Mouse (Mus musculus): ENCODE data around the gene Arhgap22. TPM values are rescaled to one million over a fixed set of nuclear protein-coding genes. Genes with fewer than 3 reads are reported as not detected.

Gene Arhgap22
- polyA plus RNA-seq, 1 experiment: 39.5 TPM

DNA sequence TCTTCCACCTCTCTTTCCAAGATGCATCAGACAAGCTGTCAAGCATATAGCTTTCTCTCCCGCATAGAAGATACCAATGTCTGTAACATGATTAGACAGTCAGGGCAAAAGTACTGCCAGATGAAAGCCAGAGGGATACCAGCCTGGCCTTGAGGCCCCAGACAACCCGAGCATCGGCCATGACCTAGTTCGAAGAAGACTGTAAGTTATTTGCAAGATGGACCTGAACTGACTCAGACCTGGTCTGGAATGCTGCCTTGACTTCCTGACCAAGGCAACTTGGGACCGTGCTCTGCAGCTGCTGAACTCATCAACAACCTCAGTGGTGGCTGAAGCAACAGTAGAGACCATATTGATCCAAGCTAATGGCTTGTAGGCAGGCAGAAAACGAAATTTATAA is 46.3 kb downstream of the Arhgap22 start:
- Histone ChIP-seq H3K4me1 (ENCODE audit: control insufficient read depth, insufficient read depth, low read length) (peaks cover 22% of the 10 kb centered on the region), H3K4me3 (ENCODE audit: insufficient read depth, low read length) (no peak overlapping the region), H3K27ac (ENCODE audit: insufficient read depth, low read depth, low read length) (no peak overlapping the region)
- TF ChIP-seq POLR2A (IDR thresholded peaks at IDR 0.05; ENCODE audit: borderline replicate concordance, low read depth, low read length) (no peak), CTCF (IDR thresholded peaks at IDR 0.05; ENCODE audit: low read depth, low read length) (no peak)

DNA sequence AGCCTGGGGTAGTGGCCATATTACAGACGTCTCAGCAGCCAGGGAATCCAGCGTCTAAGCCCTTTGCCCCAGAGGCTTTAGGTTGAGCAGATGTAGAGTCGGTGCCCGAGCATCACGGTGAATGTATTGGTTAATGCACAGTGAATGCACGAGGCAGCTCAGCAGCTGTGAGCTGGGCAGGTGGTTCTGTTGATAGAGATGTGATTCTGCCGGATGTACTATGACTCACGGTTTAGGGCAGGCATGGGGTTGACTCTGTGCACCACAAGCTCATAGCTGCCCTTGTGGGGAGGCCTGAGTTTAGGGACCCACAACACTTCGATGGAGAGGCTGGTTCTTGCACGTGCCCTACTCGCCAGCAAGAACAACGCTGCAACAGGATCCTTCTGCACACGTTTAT is 51.0 kb downstream of the Arhgap22 start:
- no peak overlapping the region for H3K27ac ChIP-seq (ENCODE audit: insufficient read depth, low read depth, low read length)
- no peak for TF ChIP-seq CTCF (IDR thresholded peaks at IDR 0.05; ENCODE audit: low read depth, low read length)
- TF ChIP-seq POLR2A (IDR thresholded peaks at IDR 0.05; ENCODE audit: borderline replicate concordance, low read depth, low read length): no peak
- no peak overlapping the region for H3K4me3 ChIP-seq (ENCODE audit: insufficient read depth, low read length)
- H3K4me1 ChIP-seq (ENCODE audit: control insufficient read depth, insufficient read depth, low read length): peaks cover 2% of the 10 kb centered on the region; the same call in 1 of the 2 replicates

DNA sequence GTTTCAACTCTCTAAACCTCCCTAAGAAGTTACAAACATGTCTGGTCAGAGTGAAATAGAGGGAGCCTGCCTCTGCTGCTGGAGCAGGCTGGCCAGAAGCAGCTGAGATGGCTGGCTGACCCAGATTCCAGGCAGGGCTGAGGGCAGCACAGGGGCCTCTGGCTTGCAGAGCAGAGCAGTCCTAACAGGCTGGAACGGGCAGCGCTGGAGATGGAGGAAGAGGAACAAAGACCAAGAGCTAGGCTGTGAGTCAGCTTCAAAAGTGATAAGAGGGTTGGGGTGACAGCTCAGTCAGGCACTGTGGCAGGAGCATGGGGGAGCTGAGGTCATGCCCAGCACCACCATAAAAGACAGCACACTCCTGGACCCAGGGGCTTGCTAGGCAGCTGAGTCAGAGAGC is 62.4 kb downstream of the Arhgap22 start:
- H3K27ac ChIP-seq (ENCODE audit: insufficient read depth, low read depth, low read length): peak overlapping the region; percentile 39; the same call in 1 of the 2 replicates
- TF ChIP-seq POLR2A (IDR thresholded peaks at IDR 0.05; ENCODE audit: borderline replicate concordance, low read depth, low read length) (no peak), CTCF (IDR thresholded peaks at IDR 0.05; ENCODE audit: low read depth, low read length) (no peak)
- H3K4me1 ChIP-seq (ENCODE audit: control insufficient read depth, insufficient read depth, low read length): peaks cover 19% of the 10 kb centered on the region
- H3K4me3 ChIP-seq (ENCODE audit: insufficient read depth, low read length): no peak overlapping the region

DNA sequence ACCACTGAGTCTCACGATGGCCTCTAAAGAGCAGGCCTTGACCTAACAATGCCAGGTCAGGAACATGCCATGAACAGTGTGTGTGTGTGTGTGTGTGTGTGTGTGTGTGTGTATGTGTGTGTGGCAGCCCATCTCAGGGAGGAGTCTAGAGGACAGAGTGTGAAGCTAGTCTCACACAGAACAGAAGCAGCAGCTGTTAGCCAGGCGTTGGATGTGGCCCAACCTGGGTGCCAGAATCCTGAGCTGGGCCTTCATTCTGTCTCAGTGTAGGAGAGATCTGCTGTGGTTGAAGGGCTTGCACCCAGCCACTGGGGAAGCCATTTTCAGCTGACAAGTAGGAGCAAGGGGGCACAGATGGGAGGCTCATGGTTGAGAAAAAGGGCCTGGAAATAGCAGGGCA is 64.5 kb downstream of the Arhgap22 start:
- no peak for TF ChIP-seq CTCF (IDR thresholded peaks at IDR 0.05; ENCODE audit: low read depth, low read length)
- H3K27ac ChIP-seq (ENCODE audit: insufficient read depth, low read depth, low read length): no peak overlapping the region
- peaks cover 19% of the 10 kb centered on the region for H3K4me1 ChIP-seq (ENCODE audit: control insufficient read depth, insufficient read depth, low read length)
- no peak overlapping the region for H3K4me3 ChIP-seq (ENCODE audit: insufficient read depth, low read length)

DNA sequence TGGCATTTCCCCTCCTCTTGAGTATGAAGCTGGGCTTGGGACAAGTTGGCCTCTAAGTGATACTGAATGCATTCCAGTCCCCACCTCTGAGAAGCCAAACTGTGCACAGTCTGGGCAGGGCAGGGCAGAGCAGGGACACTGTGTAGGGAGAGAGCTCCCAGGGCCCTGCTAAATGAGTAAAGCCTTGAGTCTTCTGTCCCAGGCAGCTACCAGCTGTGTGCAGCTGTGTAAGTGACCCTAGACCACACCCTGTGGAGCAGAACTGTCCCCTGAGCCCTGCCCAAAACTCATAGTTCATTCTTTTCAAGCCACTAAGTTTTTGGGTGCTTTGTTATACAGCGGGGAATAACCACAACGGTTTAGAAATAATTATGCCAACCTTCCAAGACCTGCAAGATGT is 67.1 kb downstream of the Arhgap22 start:
- TF ChIP-seq POLR2A (IDR thresholded peaks at IDR 0.05; ENCODE audit: borderline replicate concordance, low read depth, low read length) (no peak), CTCF (IDR thresholded peaks at IDR 0.05; ENCODE audit: low read depth, low read length) (no peak)
- H3K4me3 ChIP-seq (ENCODE audit: insufficient read depth, low read length): no peak overlapping the region
- H3K27ac ChIP-seq (ENCODE audit: insufficient read depth, low read depth, low read length): no peak overlapping the region
- peaks cover 25% of the 10 kb centered on the region for H3K4me1 ChIP-seq (ENCODE audit: control insufficient read depth, insufficient read depth, low read length)

DNA sequence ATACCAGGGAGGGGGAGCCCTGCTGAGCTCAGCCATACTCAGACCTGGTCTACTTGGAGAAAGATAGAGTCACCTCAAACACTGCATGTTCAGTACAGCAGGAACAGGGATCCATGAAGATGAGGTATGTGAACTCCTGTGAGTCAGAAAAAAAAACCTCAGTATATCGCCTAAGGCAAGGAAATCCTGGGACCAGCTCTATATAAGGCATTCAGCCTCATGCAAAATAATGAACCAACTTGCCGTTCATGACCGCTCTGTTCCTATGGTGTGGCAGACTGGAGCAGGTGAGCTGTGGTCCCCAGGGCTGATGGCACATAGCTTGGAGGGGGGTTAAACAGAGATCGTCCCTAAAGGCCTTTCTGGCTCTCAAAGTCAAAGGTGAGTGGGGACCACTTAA is 68.6 kb downstream of the Arhgap22 start:
- H3K27ac ChIP-seq (ENCODE audit: insufficient read depth, low read depth, low read length): no peak overlapping the region
- TF ChIP-seq POLR2A (IDR thresholded peaks at IDR 0.05; ENCODE audit: borderline replicate concordance, low read depth, low read length) (no peak), CTCF (IDR thresholded peaks at IDR 0.05; ENCODE audit: low read depth, low read length) (no peak)
- peaks cover 16% of the 10 kb centered on the region for H3K4me1 ChIP-seq (ENCODE audit: control insufficient read depth, insufficient read depth, low read length)
- no peak overlapping the region for H3K4me3 ChIP-seq (ENCODE audit: insufficient read depth, low read length)

DNA sequence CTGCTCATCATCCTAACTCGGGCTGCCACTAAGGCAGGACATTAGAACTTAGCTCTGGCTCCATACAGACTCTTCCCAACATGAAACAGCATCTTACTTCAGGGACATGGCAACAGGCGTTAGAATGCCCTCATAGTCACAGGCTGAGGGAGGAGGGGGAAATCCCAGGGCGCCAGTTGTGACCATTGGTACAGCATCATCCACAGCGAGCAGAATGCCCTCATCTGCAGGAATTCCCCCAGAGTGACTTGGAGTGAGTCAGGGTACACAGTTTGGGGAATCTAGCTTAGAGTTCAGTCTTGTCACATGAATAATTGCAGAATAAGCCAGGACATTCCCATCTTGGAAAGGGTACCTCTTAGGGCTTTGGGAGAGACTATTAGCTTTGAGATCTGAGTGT is 74.1 kb downstream of the Arhgap22 start:
- no peak overlapping the region for H3K27ac ChIP-seq (ENCODE audit: insufficient read depth, low read depth, low read length)
- H3K4me1 ChIP-seq (ENCODE audit: control insufficient read depth, insufficient read depth, low read length): peaks cover 14% of the 10 kb centered on the region
- H3K4me3 ChIP-seq (ENCODE audit: insufficient read depth, low read length): no peak overlapping the region
- no peak for TF ChIP-seq CTCF (IDR thresholded peaks at IDR 0.05; ENCODE audit: low read depth, low read length)
- TF ChIP-seq POLR2A (IDR thresholded peaks at IDR 0.05; ENCODE audit: borderline replicate concordance, low read depth, low read length): no peak

DNA sequence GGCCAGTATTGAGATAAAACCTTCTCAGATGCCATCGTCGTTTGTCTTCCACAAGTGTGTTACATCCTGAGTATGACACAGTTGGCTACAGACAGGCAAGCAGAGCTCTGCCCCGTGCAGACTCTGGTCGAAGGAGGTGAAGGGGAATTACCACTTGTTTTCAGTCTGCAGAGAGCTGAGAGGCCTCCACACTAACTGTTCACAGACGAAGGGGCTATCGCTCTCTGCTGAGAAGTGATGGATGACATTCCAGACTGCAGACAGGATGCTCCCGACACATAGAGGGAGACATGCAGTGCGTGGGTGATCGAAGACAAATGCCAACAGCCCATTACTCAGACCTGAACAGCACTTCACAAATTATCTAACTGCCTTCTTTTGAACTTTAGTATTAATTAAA is 76.2 kb downstream of the Arhgap22 start:
- TF ChIP-seq CTCF (IDR thresholded peaks at IDR 0.05; ENCODE audit: low read depth, low read length) (no peak), POLR2A (IDR thresholded peaks at IDR 0.05; ENCODE audit: borderline replicate concordance, low read depth, low read length) (no peak)

DNA sequence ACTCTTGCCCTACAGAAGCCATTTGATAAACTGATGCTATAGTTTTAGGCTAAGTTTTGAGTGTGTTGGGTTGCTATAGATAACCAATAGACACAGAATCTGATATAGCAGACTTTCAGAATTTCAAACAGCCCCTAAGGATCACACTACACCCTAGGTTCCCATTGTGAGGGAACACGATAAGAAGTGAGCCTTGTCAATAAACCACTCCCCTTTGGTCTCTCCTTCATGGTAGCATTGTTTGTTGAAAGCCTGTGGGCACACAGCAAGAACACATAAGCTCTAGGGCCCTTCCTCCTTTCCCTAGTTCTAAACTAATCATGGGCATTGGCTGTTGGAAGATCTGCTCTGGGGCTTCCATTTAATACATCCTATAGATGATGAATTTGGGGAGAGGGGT is 80.7 kb downstream of the Arhgap22 start:
- TF ChIP-seq POLR2A (IDR thresholded peaks at IDR 0.05; ENCODE audit: borderline replicate concordance, low read depth, low read length) (no peak), CTCF (IDR thresholded peaks at IDR 0.05; ENCODE audit: low read depth, low read length) (no peak)
- H3K4me1 ChIP-seq (ENCODE audit: control insufficient read depth, insufficient read depth, low read length): no peaks in the 10 kb centered on the region
- no peak overlapping the region for H3K4me3 ChIP-seq (ENCODE audit: insufficient read depth, low read length)
- H3K27ac ChIP-seq (ENCODE audit: insufficient read depth, low read depth, low read length): no peak overlapping the region

More for the DNA sequence above, 76.2 kb downstream of the Arhgap22 start:
- H3K4me1 ChIP-seq (ENCODE audit: control insufficient read depth, insufficient read depth, low read length): peaks cover 6% of the 10 kb centered on the region
- no peak overlapping the region for H3K27ac ChIP-seq (ENCODE audit: insufficient read depth, low read depth, low read length)
- H3K4me3 ChIP-seq (ENCODE audit: insufficient read depth, low read length): no peak overlapping the region

DNA sequence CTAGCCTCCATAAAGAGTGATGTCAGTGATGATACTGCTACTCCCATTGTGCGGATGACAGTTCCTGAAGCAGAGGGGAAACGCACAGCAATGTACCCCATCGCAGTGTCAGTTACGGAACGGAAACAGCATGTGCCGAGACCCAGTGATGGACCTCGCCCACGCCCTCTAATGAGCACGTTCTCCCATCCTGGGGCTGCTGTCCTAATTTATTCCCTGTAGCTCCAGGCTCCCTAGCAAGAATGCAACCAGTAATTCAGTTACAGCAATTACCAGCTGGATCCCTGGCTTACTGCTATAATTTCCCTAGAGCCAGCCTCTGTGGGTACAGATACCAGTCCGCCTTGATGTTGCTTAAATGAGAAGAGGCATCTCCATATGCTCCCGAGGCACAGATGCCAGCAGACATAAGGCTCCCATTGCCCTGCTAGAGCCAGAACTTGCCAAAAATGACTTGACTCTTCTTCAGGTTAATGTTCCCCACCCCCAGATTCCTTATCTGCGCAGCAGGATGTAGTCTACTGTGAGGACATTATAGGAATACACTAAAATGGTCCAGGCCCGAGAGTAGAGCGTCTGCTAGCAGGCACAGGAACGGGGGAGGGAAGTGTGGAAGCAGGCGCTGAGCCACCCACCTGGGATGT is 83.0 kb downstream of the Arhgap22 start:
- no peaks in the 10 kb centered on the region for H3K4me1 ChIP-seq (ENCODE audit: control insufficient read depth, insufficient read depth, low read length)
- H3K4me3 ChIP-seq (ENCODE audit: insufficient read depth, low read length): no peak overlapping the region
- TF ChIP-seq CTCF (IDR thresholded peaks at IDR 0.05; ENCODE audit: low read depth, low read length) (no peak), POLR2A (IDR thresholded peaks at IDR 0.05; ENCODE audit: borderline replicate concordance, low read depth, low read length) (no peak)
- H3K27ac ChIP-seq (ENCODE audit: insufficient read depth, low read depth, low read length): no peak overlapping the region
